Mouse (Mus musculus) ES-E14 (cell line): ENCODE results near the gene E330017A01Rik.

Source experiments
- CHD2 ChIP-seq: IDR thresholded peaks from 2 replicates; pipeline ENCODE4 v1.6.1; 2014; ENCODE audit warnings: mild to moderate bottlenecking, low read depth, low read length, inconsistent platforms
- HCFC1 ChIP-seq: IDR thresholded peaks from 2 replicates; pipeline ENCODE4 v1.6.1; 2012; ENCODE audit warnings: low read length, inconsistent platforms, borderline replicate concordance; ENCODE audit not compliant: insufficient read depth

DNA sequence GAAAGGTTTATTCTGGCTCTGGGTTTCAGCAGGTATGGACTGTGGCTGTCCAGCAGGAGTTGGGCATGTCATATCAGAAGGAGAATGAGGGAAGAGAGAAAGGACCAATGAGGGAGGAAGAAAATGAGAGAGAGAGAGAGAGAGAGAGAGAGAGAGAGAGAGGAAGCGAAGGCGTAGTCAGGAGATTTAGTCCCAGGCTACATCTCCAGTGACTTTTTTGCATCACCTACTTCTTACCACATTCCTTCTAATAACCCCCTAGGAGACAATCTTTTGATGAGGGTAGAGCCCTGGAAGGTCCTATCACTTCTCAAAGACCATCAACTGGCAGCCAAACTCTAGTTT is 10.2 kb downstream of the E330017A01Rik start:
- no peak for TF ChIP-seq CHD2
- TF ChIP-seq HCFC1, result no peak
